Mouse (Mus musculus) myocyte (in vitro differentiated cells): ENCODE measurements around the gene Adap1. TPM values are rescaled to one million over a fixed set of nuclear protein-coding genes. Genes with fewer than 3 reads are reported as not detected.

Source experiments
- H3K27me3 ChIP-seq: one replicate; pipeline ENCODE4 v1.6.1; 2011; ENCODE audit not compliant: control insufficient read depth, insufficient read depth, insufficient read length
- H3K36me3 ChIP-seq: one replicate; pipeline ENCODE4 v1.6.1; 2011; ENCODE audit not compliant: control insufficient read depth, insufficient read depth
- H3K4me2 ChIP-seq: one replicate; pipeline ENCODE4 v1.6.1; 2011; ENCODE audit warnings: low read depth, control low read depth
- H3K4me3 ChIP-seq: one replicate; pipeline ENCODE4 v1.5.1; 2011; ENCODE audit warnings: mild to moderate bottlenecking, control low read depth, moderate library complexity
- H3K79me2 ChIP-seq: one replicate; pipeline ENCODE4 v1.6.1; 2011; ENCODE audit not compliant: control insufficient read depth, insufficient read depth
- H3ac ChIP-seq: one replicate; pipeline ENCODE4 v1.6.1; 2011; ENCODE audit not compliant: control insufficient read depth, insufficient read length
- CEBPB ChIP-seq: IDR thresholded peaks from 2 replicates; pipeline ENCODE4 v1.6.1; 2011; ENCODE audit warnings: mild to moderate bottlenecking, moderate library complexity; ENCODE audit not compliant: poor library complexity, insufficient read depth, severe bottlenecking
- E2F4 ChIP-seq: IDR thresholded peaks from one replicate; pipeline ENCODE4 v1.6.1; 2011; ENCODE audit warnings: mild to moderate bottlenecking, control low read depth, moderate library complexity; ENCODE audit not compliant: insufficient read depth
- MAX ChIP-seq: IDR thresholded peaks from one replicate; pipeline ENCODE4 v1.6.1; 2011; ENCODE audit warnings: low read depth, mild to moderate bottlenecking, control low read depth
- MYOD1 ChIP-seq, 3 experiments: IDR thresholded peaks; one replicate each; pipeline ENCODE4 v1.6.1; 2011; ENCODE audit warnings: control low read depth in 2 of 3, low read depth in 2 of 3, mild to moderate bottlenecking in 2 of 3, moderate library complexity in 1 of 3; ENCODE audit not compliant: insufficient read length in 2 of 3, control insufficient read depth in 1 of 3
- MYOG ChIP-seq, 3 experiments: IDR thresholded peaks; one replicate each; pipeline ENCODE4 v1.6.1; 2011; ENCODE audit warnings: control low read depth in 2 of 3, low read depth in 2 of 3, mild to moderate bottlenecking in 2 of 3; ENCODE audit not compliant: insufficient read length in 2 of 3, control insufficient read depth in 1 of 3, insufficient read depth in 1 of 3
- POLR2A ChIP-seq: IDR thresholded peaks from one replicate; pipeline ENCODE4 v1.6.1; 2011; ENCODE audit warnings: low read depth, mild to moderate bottlenecking, control low read depth, moderate library complexity; ENCODE audit not compliant: insufficient read length
- POLR2AphosphoS2 ChIP-seq: IDR thresholded peaks from one replicate; pipeline ENCODE4 v1.6.1; 2011; ENCODE audit warnings: low read depth, control low read depth; ENCODE audit not compliant: insufficient read length
- REST ChIP-seq: IDR thresholded peaks from one replicate; pipeline ENCODE4 v1.6.1; 2011; ENCODE audit warnings: mild to moderate bottlenecking, control low read depth, moderate library complexity; ENCODE audit not compliant: insufficient read depth, insufficient read length
- SRF ChIP-seq: IDR thresholded peaks from one replicate; pipeline ENCODE4 v1.6.1; 2011; ENCODE audit warnings: low read depth; ENCODE audit not compliant: control insufficient read depth, insufficient read length
- TCF12 ChIP-seq: IDR thresholded peaks from one replicate; pipeline ENCODE4 v1.6.1; 2011; ENCODE audit warnings: mild to moderate bottlenecking, control low read depth; ENCODE audit not compliant: poor library complexity, insufficient read depth, severe bottlenecking
- TCF3 ChIP-seq: IDR thresholded peaks from one replicate; pipeline ENCODE4 v1.6.1; 2011; ENCODE audit warnings: low read depth, control low read depth; ENCODE audit not compliant: insufficient read length
- USF1 ChIP-seq: IDR thresholded peaks from one replicate; pipeline ENCODE4 v1.6.1; 2011; ENCODE audit warnings: low read depth, mild to moderate bottlenecking, control low read depth, moderate library complexity
- polyA plus RNA-seq: library from polyadenylated mRNA; unstranded; fragments of >200 nt; fragmentation: generic; extraction: Trizol; gene quantifications from one replicate; pipeline ENCODE4 v1.2.1, GENCODE M21; 2012; ENCODE audit warnings: missing spikeins

Adap1 gene
- polyA plus RNA-seq, 1 experiment = 0.04 TPM

GRCm38 (mm10) chr5:139351628-139352027, 26.2 kb upstream of the Adap1 start:
- Histone ChIP-seq H3K36me3 (no peaks in the 10 kb centered on the region), H3K27me3 (peaks cover 30% of the 10 kb centered on the region), H3K4me2 (no peak overlapping the region)

GRCm38 (mm10) chr5:139351134-139351533, 25.7 kb upstream of the Adap1 start, which contains the start of gene Cox19:
Cox19 (minus strand) TSS chr5:139351418.
- no peak within 1 kb of the TSS for H3ac ChIP-seq
- H3K36me3 ChIP-seq = no peaks in the 10 kb centered on the region
- no peaks in the 10 kb centered on the region for H3K79me2 ChIP-seq
- H3K4me2 ChIP-seq = no peak within 1 kb of the TSS
- TF ChIP-seq MAX = no peak
- TF ChIP-seq REST = no peak
- no peak for TF ChIP-seq TCF3
- no peak for TF ChIP-seq MYOD1 (IDR thresholded peaks at IDR 0.05; ENCODE audit: control insufficient read depth in 1 of 3, insufficient read length in 2 of 3, low read depth in 2 of 3)
- TF ChIP-seq POLR2AphosphoS2 = no peak
- TF ChIP-seq POLR2A = no peak
- TF ChIP-seq TCF12 = no peak
- no peak for TF ChIP-seq CEBPB
- no peak for TF ChIP-seq USF1
- no peak for TF ChIP-seq MYOG (IDR thresholded peaks at IDR 0.05; ENCODE audit: control insufficient read depth in 1 of 3, insufficient read depth in 1 of 3, insufficient read length in 2 of 3, low read depth in 2 of 3)
- no peak for TF ChIP-seq SRF
- TF ChIP-seq E2F4 = no peak
- peaks cover 30% of the 10 kb centered on the region for H3K27me3 ChIP-seq
- H3K4me3 ChIP-seq = no peak within 1 kb of the TSS

More at GRCm38 (mm10) chr5:139351628-139352027, 26.2 kb upstream of the Adap1 start:
- TF ChIP-seq CEBPB = no peak
- TF ChIP-seq MAX = no peak
- no peak for TF ChIP-seq USF1
- TF ChIP-seq POLR2A = no peak
- no peak for TF ChIP-seq TCF3
- TF ChIP-seq MYOG (IDR thresholded peaks at IDR 0.05; ENCODE audit: control insufficient read depth in 1 of 3, insufficient read depth in 1 of 3, insufficient read length in 2 of 3, low read depth in 2 of 3) = no peak
- TF ChIP-seq TCF12 = no peak
- TF ChIP-seq E2F4 = no peak
- TF ChIP-seq REST = no peak
- TF ChIP-seq POLR2AphosphoS2 = no peak
- no peak for TF ChIP-seq SRF
- Histone ChIP-seq H3K4me3 (no peak overlapping the region), H3ac (no peak overlapping the region), H3K79me2 (no peaks in the 10 kb centered on the region)

GRCm38 (mm10) chr5:139349713-139350112, 24.3 kb upstream of the Adap1 start:
- H3K79me2 ChIP-seq = peaks cover 2% of the 10 kb centered on the region
- no peak for TF ChIP-seq POLR2A
- TF ChIP-seq CEBPB = no peak
- TF ChIP-seq SRF = no peak
- TF ChIP-seq POLR2AphosphoS2 = no peak
- TF ChIP-seq MYOG (IDR thresholded peaks at IDR 0.05; ENCODE audit: control insufficient read depth in 1 of 3, insufficient read depth in 1 of 3, insufficient read length in 2 of 3, low read depth in 2 of 3) = no peak
- no peak for TF ChIP-seq E2F4
- TF ChIP-seq TCF3 = no peak
- TF ChIP-seq MAX = no peak
- TF ChIP-seq MYOD1 (IDR thresholded peaks at IDR 0.05; ENCODE audit: control insufficient read depth in 1 of 3, insufficient read length in 2 of 3, low read depth in 2 of 3) = no peak
- TF ChIP-seq REST = no peak
- TF ChIP-seq TCF12 = no peak
- no peak for TF ChIP-seq USF1
- H3K27me3 ChIP-seq = peaks cover 30% of the 10 kb centered on the region
- H3K4me3 ChIP-seq = no peak overlapping the region
- H3K36me3 ChIP-seq = no peaks in the 10 kb centered on the region
- H3ac ChIP-seq = no peak overlapping the region
- H3K4me2 ChIP-seq = no peak overlapping the region

- TF ChIP-seq E2F4 (no peak), MYOD1 (IDR thresholded peaks at IDR 0.05; ENCODE audit: control insufficient read depth in 1 of 3, insufficient read length in 2 of 3, low read depth in 2 of 3) (no peak), SRF (no peak), MYOG (IDR thresholded peaks at IDR 0.05; ENCODE audit: control insufficient read depth in 1 of 3, insufficient read depth in 1 of 3, insufficient read length in 2 of 3, low read depth in 2 of 3) (no peak), POLR2A (no peak), REST (no peak), TCF3 (no peak), POLR2AphosphoS2 (no peak), CEBPB (no peak), TCF12 (no peak), MAX (no peak), USF1 (no peak)
- Histone ChIP-seq H3K4me3 (no peak overlapping the region), H3K79me2 (peaks cover 19% of the 10 kb centered on the region), H3K36me3 (peaks cover 6% of the 10 kb centered on the region), H3K27me3 (peaks cover 23% of the 10 kb centered on the region), H3K4me2 (no peak overlapping the region), H3ac (no peak overlapping the region)
These were observed 21.8 kb upstream of the Adap1 start for GRCm38 (mm10) chr5:139347225-139347624.

- Histone ChIP-seq H3K4me2 (peak overlapping the region; percentile 87), H3K4me3 (peak overlapping the region; percentile 83), H3K36me3 (peaks cover 7% of the 10 kb centered on the region), H3K79me2 (peaks cover 19% of the 10 kb centered on the region), H3ac (peak overlapping the region; percentile 70), H3K27me3 (peaks cover 4% of the 10 kb centered on the region)
- TF ChIP-seq POLR2A (no peak), SRF (no peak), MAX (no peak), CEBPB (no peak), E2F4 (no peak), POLR2AphosphoS2 (no peak), REST (no peak), MYOD1 (IDR thresholded peaks at IDR 0.05; ENCODE audit: control insufficient read depth in 1 of 3, insufficient read length in 2 of 3, low read depth in 2 of 3) (no peak), MYOG (IDR thresholded peaks at IDR 0.05; ENCODE audit: control insufficient read depth in 1 of 3, insufficient read depth in 1 of 3, insufficient read length in 2 of 3, low read depth in 2 of 3) (no peak), USF1 (no peak), TCF12 (no peak), TCF3 (no peak)
These were observed 19.9 kb upstream of the Adap1 start for GRCm38 (mm10) chr5:139345364-139345714.
